Mouse (Mus musculus): ENCODE data around the gene Lypd5. TPM values are rescaled to one million over a fixed set of nuclear protein-coding genes. Genes with fewer than 3 reads are reported as not detected.

Gene Lypd5
- total and polyA plus RNA-seq, 2 experiments from 2014 or later: 0.13 TPM; not detected in 1

DNA sequence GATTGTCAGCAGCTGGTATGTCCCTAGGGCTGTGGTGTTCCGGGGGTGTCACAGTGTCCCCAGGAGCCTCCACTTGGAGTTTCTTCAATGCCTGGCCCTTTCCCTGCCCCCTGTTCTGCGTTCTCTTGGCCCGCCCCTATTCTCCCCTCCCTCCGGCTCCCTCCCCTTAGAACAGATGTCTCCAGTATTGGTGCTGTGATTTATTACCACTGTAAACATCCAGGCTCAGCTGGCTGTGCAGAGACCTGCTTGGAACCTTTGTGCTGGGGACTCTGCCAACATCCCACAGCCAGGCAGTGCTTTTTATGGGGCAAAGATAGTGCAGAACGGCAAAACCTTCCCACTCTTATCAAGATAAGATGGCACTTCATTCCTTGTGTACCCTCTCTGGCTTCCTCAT is 42.1 kb downstream of the Lypd5 start:
- H3K4me3 ChIP-seq (ENCODE audit: low read length): no peak overlapping the region
- H3K9me3 ChIP-seq (ENCODE audit: low read length): no peaks in the 10 kb centered on the region
- H3K27ac ChIP-seq: peak overlapping the region; percentile 60; the same call in 1 of the 2 replicates
- no peaks in the 10 kb centered on the region for H3K4me1 ChIP-seq (ENCODE audit: insufficient read depth, low read length)
- ATAC-seq: peak; percentile 74; the same call in 1 of the 2 replicates
- TF ChIP-seq CTCF (IDR thresholded peaks at IDR 0.05; ENCODE audit: low read depth): no peak
- H3K9ac ChIP-seq (replicated peaks; ENCODE audit: low read length): no peak overlapping the region
- peak; percentile 60 for DNase-seq (ENCODE audit: low spot score)
- WGBS: 27% methylated on average over 5 of the region's 5 CpGs
- no peaks in the 10 kb centered on the region for H3K27me3 ChIP-seq (ENCODE audit: insufficient read depth, low read length)
- no peaks in the 10 kb centered on the region for H3K36me3 ChIP-seq (ENCODE audit: insufficient read depth, low read length)
- H3K4me2 ChIP-seq (ENCODE audit: low read depth, low read length): peak overlapping the region; percentile 35

DNA sequence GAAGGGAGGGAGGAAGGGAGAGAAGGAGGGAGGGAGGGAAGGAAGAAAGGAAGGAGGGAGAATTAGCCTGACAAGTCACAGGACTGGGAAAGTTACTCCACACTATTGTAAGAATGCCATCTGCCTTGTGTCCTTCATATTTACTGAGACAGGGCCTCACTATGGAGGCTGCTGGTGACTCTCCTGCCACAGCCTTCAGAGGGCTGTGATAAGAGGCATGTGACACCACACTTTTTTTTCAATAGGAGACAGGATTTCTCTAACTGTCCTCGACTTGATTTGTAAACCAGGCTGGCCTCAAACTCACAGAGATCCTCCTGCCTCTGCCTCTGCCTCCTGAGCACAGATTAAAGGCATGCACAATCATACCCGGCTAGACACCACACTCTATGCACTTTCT is 42.7 kb downstream of the Lypd5 start:
- Histone ChIP-seq H3K4me2 (ENCODE audit: low read depth, low read length) (no peak overlapping the region), H3K9ac (replicated peaks; ENCODE audit: low read length) (no peak overlapping the region), H3K27me3 (ENCODE audit: insufficient read depth, low read length) (no peaks in the 10 kb centered on the region), H3K4me1 (ENCODE audit: insufficient read depth, low read length) (no peaks in the 10 kb centered on the region), H3K27ac (no peak overlapping the region), H3K9me3 (ENCODE audit: low read length) (no peaks in the 10 kb centered on the region), H3K4me3 (ENCODE audit: low read length) (no peak overlapping the region), H3K36me3 (ENCODE audit: insufficient read depth, low read length) (no peaks in the 10 kb centered on the region)
- no peak for DNase-seq (ENCODE audit: low spot score)
- no peak for ATAC-seq
- 72% methylated on average over 2 of the region's 2 CpGs for WGBS
- TF ChIP-seq CTCF (IDR thresholded peaks at IDR 0.05; ENCODE audit: low read depth): no peak

DNA sequence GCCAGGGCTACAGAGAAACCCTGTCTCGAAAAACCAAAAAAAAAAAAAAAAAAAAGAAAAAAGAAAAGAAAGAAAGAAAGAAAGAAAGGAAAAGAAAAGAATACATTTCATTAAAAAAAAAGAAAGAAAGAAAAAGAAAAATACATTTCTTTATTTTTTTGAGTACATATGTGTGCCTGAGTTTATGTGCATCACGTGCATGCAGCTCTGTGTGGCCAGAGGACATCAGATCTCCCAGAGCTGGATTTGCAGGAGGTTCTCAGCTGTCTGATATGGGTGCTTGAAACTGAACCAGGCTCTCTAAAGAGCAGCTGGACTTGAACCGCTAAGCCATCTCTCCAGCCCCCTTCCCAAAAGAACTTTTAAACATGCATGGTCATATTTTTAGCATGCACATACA is 45.1 kb downstream of the Lypd5 start:
- no peaks in the 10 kb centered on the region for H3K9me3 ChIP-seq (ENCODE audit: low read length)
- no peaks in the 10 kb centered on the region for H3K27me3 ChIP-seq (ENCODE audit: insufficient read depth, low read length)
- H3K4me3 ChIP-seq (ENCODE audit: low read length): no peak overlapping the region
- TF ChIP-seq CTCF (IDR thresholded peaks at IDR 0.05; ENCODE audit: low read depth): no peak
- H3K9ac ChIP-seq (replicated peaks; ENCODE audit: low read length): no peak overlapping the region
- ATAC-seq (no peak), DNase-seq (ENCODE audit: low spot score) (no peak)
- WGBS: 82% methylated on average over 2 of the region's 3 CpGs
- H3K4me2 ChIP-seq (ENCODE audit: low read depth, low read length): no peak overlapping the region
- no peaks in the 10 kb centered on the region for H3K4me1 ChIP-seq (ENCODE audit: insufficient read depth, low read length)
- H3K27ac ChIP-seq: no peak overlapping the region
- no peaks in the 10 kb centered on the region for H3K36me3 ChIP-seq (ENCODE audit: insufficient read depth, low read length)

DNA sequence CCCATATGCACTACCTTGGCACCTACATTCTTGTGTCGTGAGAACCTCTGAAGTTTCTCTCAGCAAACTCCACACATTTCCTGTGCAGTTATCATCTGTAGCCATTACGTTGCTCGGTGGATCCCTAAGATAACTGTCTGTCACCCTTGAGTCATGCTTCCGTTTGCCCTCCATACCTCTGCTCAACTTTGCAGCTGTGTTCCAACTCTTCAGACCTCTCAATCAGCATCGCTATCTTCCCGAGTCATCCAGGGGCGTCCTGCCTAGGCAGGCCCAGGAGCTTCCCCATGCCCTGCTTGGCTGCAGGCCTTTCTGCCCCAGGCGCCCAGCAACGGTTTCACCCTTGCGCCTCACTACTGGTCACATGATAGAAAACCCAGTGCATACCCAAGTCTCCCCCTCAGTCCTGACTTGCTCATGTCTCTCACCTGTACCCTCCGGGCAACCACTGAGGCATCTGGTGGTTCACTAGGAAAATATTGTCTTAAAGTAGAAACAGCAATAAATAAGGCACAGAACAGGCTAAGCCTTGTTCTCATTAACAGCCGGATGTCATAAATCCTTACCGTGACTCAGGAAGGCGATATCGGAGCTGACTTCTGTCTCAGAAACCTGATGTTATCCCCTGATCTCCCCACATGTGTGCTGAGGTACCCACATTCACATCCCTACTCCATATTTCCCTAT is 45.6 kb downstream of the Lypd5 start:
- no peak for DNase-seq (ENCODE audit: low spot score)
- H3K27me3 ChIP-seq (ENCODE audit: insufficient read depth, low read length): no peaks in the 10 kb centered on the region
- no peak overlapping the region for H3K4me3 ChIP-seq (ENCODE audit: low read length)
- no peak for TF ChIP-seq CTCF (IDR thresholded peaks at IDR 0.05; ENCODE audit: low read depth)
- 90% methylated on average over 15 of the region's 15 CpGs for WGBS
- no peaks in the 10 kb centered on the region for H3K9me3 ChIP-seq (ENCODE audit: low read length)
- no peak overlapping the region for H3K27ac ChIP-seq
- no peak for ATAC-seq
- H3K36me3 ChIP-seq (ENCODE audit: insufficient read depth, low read length): no peaks in the 10 kb centered on the region
- no peak overlapping the region for H3K9ac ChIP-seq (replicated peaks; ENCODE audit: low read length)
- H3K4me2 ChIP-seq (ENCODE audit: low read depth, low read length): no peak overlapping the region
- H3K4me1 ChIP-seq (ENCODE audit: insufficient read depth, low read length): no peaks in the 10 kb centered on the region

DNA sequence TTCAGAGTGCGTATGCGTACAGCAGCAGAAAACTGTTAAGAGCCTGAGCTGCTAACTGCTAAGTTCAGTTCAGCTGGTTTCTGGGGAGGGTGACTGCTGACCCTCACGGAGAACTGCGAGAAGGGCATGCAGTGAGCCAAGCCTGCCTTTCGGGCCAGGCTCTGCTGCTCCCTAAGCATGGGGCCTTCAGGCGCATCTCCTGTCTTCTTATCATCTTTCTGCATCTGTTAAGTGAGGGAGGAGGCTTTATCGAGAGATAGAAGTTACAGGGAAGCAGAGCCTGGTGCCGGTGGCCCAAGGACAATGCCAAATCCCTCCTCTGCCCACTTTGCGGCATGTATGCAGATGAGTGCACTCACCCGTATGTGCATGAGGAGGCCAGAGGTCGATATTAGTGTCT is 47.8 kb downstream of the Lypd5 start:
- no peak overlapping the region for H3K9ac ChIP-seq (replicated peaks; ENCODE audit: low read length)
- no peaks in the 10 kb centered on the region for H3K36me3 ChIP-seq (ENCODE audit: insufficient read depth, low read length)

DNA sequence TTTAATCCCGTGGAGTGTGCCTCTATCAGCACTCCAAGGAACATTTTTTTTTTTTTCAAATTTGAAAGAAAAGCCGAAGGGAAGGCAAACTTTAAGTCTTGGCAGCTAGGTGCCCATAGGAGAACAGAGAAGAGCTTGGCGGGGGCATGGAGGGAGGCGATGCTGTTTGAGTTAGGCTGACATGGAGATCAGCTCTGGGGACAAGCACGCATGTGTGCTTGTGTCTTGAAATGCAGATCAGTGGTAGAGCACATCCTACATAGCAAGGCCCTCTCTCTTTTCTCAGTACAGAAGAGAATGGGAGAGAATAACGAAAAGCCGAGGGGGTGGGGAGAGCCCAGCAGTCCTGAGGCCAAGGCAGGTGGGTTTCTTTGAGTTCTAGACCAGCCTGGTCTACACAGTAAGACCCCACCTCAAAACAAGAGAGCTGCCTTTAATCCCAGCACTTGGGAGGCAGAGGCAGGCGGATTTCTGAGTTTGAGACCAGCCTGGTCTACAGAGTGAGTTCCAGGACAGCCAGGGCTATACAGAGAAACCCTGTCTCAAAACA is 49.4 kb downstream of the Lypd5 start:
- no peaks in the 10 kb centered on the region for H3K9me3 ChIP-seq (ENCODE audit: low read length)
- 93% methylated on average over 8 of the region's 8 CpGs for WGBS

More for the DNA sequence above, 47.8 kb downstream of the Lypd5 start:
- Histone ChIP-seq H3K9me3 (ENCODE audit: low read length) (no peaks in the 10 kb centered on the region), H3K4me3 (ENCODE audit: low read length) (no peak overlapping the region), H3K4me2 (ENCODE audit: low read depth, low read length) (no peak overlapping the region), H3K27me3 (ENCODE audit: insufficient read depth, low read length) (no peaks in the 10 kb centered on the region), H3K27ac (no peak overlapping the region), H3K4me1 (ENCODE audit: insufficient read depth, low read length) (no peaks in the 10 kb centered on the region; the same call in 1 of the 2 replicates)
- 81% methylated on average over 11 of the region's 11 CpGs for WGBS
- TF ChIP-seq CTCF (IDR thresholded peaks at IDR 0.05; ENCODE audit: low read depth): no peak
- DNase-seq (ENCODE audit: low spot score) (no peak), ATAC-seq (no peak)

More for the DNA sequence above, 49.4 kb downstream of the Lypd5 start:
- H3K27ac ChIP-seq: no peak overlapping the region
- H3K9ac ChIP-seq (replicated peaks; ENCODE audit: low read length): no peak overlapping the region
- no peak for TF ChIP-seq CTCF (IDR thresholded peaks at IDR 0.05; ENCODE audit: low read depth)
- ATAC-seq: no peak
- no peak overlapping the region for H3K4me2 ChIP-seq (ENCODE audit: low read depth, low read length)
- no peaks in the 10 kb centered on the region for H3K27me3 ChIP-seq (ENCODE audit: insufficient read depth, low read length)
- H3K4me1 ChIP-seq (ENCODE audit: insufficient read depth, low read length): no peaks in the 10 kb centered on the region; the same call in 1 of the 2 replicates
- H3K4me3 ChIP-seq (ENCODE audit: low read length): no peak overlapping the region
- H3K36me3 ChIP-seq (ENCODE audit: insufficient read depth, low read length): no peaks in the 10 kb centered on the region
- no peak for DNase-seq (ENCODE audit: low spot score)

Measured in hindbrain, postnatal 0 days (tissue).